Mouse (Mus musculus) heart, embryonic 11.5 days (tissue): ENCODE results near the gene D630003M21Rik. TPM values are rescaled to one million over a fixed set of nuclear protein-coding genes. Genes with fewer than 3 reads are reported as not detected.

Experiments used
- ATAC-seq: fragments of 200-750 bp; cut with Nextera tagmentation; replicated peaks from 2 replicates; pipeline ENCODE4 v1.8.0; 2017; ENCODE audit warnings: moderate library complexity; ENCODE audit not compliant: insufficient number of reproducible peaks, low FRiP score, low TSS enrichment
- H3K27ac ChIP-seq: fragments of 300-500 bp; sonication (generic); 2 replicates; pipeline ENCODE4 v1.5.1; 2014; ENCODE audit warnings: mild to moderate bottlenecking, low read depth, low read length
- H3K27me3 ChIP-seq: fragments of 300-500 bp; sonication (generic); 2 replicates; pipeline ENCODE4 v1.6.1; 2014; ENCODE audit warnings: mild to moderate bottlenecking, low read length, mixed read lengths; ENCODE audit not compliant: control insufficient read depth, insufficient read depth
- H3K36me3 ChIP-seq: fragments of 300-500 bp; sonication (generic); 2 replicates; pipeline ENCODE4 v1.6.1; 2014; ENCODE audit warnings: mild to moderate bottlenecking, low read length, moderate library complexity, mixed read lengths; ENCODE audit not compliant: control insufficient read depth, insufficient read depth
- H3K4me1 ChIP-seq: fragments of 300-500 bp; sonication (generic); 2 replicates; pipeline ENCODE4 v1.6.1; 2014; ENCODE audit warnings: low read length; ENCODE audit not compliant: control insufficient read depth, insufficient read depth
- H3K4me2 ChIP-seq: fragments of 300-500 bp; sonication (generic); 2 replicates; pipeline ENCODE4 v1.6.1; 2014; ENCODE audit warnings: mild to moderate bottlenecking, moderate library complexity
- H3K4me3 ChIP-seq: fragments of 300-500 bp; sonication (generic); 2 replicates; pipeline ENCODE4 v1.5.1; 2014; ENCODE audit warnings: low read depth, low read length
- H3K9ac ChIP-seq: fragments of 300-500 bp; sonication (generic); 2 replicates; pipeline ENCODE4 v1.6.1; 2014; ENCODE audit warnings: mild to moderate bottlenecking, low read depth, low read length, moderate library complexity
- H3K9me3 ChIP-seq: fragments of 300-500 bp; sonication (generic); replicated peaks from 2 replicates; pipeline ENCODE4 v1.6.1; 2016; ENCODE audit warnings: low read length; ENCODE audit not compliant: control insufficient read depth
- WGBS: fragments of 180-500 bp; shearing (Covaris S2); extraction: QIAGEN DNeasy Blood & Tissue Kit; methylation state at CpG from one replicate; pipeline ENCODE4 v1.1.7; 2014; ENCODE audit not compliant: insufficient replicate concordance; 5-methylcytosine and 5-hydroxymethylcytosine counted together
- polyA plus RNA-seq: library from polyadenylated mRNA; unstranded; fragments of >200 nt; fragmentation: Nextera tagmentation; extraction: Ambion mirVana; gene quantifications from 2 replicates; pipeline ENCODE4 v1.2.1, GENCODE M21; 2014

D630003M21Rik gene
- polyA plus RNA-seq, 1 experiment from 2014 or later = 0.57 TPM

DNA sequence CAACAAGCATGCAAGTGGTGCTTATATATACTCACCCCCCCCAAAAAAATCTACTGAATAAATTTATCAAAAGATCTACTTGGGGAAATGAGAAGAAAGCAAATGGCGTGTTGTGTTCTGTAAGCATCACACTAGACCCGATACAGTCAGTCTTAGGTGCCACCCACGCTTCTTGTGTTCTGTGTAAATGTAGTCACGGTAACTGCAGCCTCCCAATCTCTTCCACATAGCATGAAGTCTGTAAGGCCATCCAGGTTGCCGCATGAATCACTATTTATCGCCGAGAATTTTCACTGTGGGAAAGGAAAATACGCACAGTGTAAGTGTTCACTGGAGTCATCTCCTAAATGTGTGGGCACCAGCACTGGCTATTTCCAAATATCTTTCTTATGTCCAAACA lies 45.8 kb downstream of the D630003M21Rik start:
- WGBS = 88% methylated on average over 8 of the region's 8 CpGs
- no peak for ATAC-seq

DNA sequence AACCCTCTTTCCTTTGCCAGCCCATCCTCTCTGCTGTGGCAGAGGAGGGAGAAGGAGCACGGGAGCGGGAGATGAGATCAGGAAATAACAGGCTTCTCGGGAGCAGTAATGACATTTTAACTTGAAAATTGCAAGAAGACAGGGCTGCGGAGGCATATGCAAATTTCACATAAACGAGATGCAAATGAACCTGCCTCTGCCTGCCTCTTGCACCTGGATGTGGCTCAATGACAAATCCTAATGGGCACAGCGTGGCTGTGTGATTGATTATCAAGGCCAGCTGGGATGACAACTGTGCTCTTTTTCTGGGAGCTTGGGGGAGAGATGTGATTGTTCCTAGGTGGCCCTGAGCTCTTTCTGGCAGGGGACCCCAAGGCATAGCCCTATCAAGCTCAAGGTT lies 47.1 kb downstream of the D630003M21Rik start:
- ATAC-seq = no peak
- H3K4me2 ChIP-seq = no peak overlapping the region
- H3K9me3 ChIP-seq = no peaks in the 10 kb centered on the region
- no peaks in the 10 kb centered on the region for H3K27me3 ChIP-seq
- H3K4me3 ChIP-seq = no peak overlapping the region
- no peak overlapping the region for H3K9ac ChIP-seq
- H3K36me3 ChIP-seq = no peaks in the 10 kb centered on the region
- 55% methylated on average over 6 of the region's 6 CpGs for WGBS
- no peak overlapping the region for H3K27ac ChIP-seq
- peaks cover 16% of the 10 kb centered on the region for H3K4me1 ChIP-seq

More for the DNA sequence above, 45.8 kb downstream of the D630003M21Rik start:
- no peaks in the 10 kb centered on the region for H3K9me3 ChIP-seq
- H3K4me2 ChIP-seq = no peak overlapping the region
- peaks cover 11% of the 10 kb centered on the region for H3K4me1 ChIP-seq
- no peaks in the 10 kb centered on the region for H3K27me3 ChIP-seq
- no peak overlapping the region for H3K27ac ChIP-seq
- no peaks in the 10 kb centered on the region for H3K36me3 ChIP-seq
- H3K9ac ChIP-seq = no peak overlapping the region
- no peak overlapping the region for H3K4me3 ChIP-seq

DNA sequence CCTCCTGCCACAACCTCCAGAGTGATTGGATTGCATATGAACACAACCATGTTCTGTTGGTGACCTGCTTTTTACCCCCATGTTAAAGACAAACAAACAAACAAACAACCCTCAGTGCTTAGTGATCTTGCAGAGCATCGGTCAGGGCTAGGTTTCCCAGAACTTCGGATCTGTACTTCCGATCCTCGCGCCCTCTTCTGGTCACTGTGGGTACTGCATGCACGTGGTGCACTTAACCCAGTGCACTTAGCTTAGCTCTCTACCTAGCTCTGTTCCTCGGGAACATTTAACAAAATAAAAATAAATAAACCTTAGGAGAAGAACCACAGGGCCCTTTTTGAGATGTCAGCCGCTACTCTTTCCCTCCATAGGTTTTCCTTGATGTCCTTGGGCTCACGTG lies 48.2 kb downstream of the D630003M21Rik start:
- Histone ChIP-seq H3K4me2 (no peak overlapping the region), H3K9ac (no peak overlapping the region), H3K9me3 (no peaks in the 10 kb centered on the region), H3K36me3 (no peaks in the 10 kb centered on the region), H3K4me3 (no peak overlapping the region), H3K27ac (no peak overlapping the region), H3K27me3 (no peaks in the 10 kb centered on the region), H3K4me1 (peaks cover 19% of the 10 kb centered on the region)
- 39% methylated on average over 9 of the region's 9 CpGs for WGBS
- ATAC-seq = no peak

DNA sequence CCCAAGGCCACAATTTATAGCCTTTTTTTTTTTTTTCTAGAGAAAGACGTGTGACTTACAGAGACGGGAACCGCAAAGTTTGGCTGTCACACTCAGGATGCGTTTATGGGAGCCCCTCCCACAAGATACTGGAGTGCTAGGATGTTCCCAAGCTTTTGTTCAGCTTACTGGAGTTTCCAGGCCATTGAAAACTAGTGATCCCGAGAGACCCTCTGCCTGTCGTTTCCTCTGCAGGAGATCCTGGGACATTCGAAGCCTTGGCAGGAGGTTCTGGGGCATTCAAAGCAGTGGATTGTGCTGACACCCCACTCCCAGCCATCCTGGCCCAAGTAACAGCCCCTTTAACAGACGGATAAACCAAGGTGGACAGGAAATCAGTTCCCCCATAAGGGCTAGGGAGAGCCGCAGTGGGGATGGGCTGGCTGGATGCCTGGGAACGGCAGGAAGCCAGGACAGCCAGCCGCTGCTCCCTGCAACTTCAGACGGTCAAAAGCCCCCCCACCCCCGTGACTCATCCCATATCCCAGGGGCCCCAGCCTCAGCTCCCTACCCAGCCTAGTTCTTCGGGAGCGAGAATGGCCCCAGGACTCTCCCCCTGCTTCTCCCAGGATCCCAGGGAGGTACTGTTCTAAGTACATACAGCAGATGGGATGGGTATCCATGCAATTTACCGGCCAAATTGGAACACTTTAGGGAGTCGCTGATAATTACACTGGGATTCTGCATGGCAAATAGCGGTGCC lies 49.5 kb downstream of the D630003M21Rik start:
- Histone ChIP-seq H3K36me3 (no peaks in the 10 kb centered on the region), H3K27me3 (no peaks in the 10 kb centered on the region), H3K9me3 (no peaks in the 10 kb centered on the region), H3K4me3 (peak overlapping the region; percentile 36), H3K9ac (peak overlapping the region; percentile 58; the same call in 1 of the 2 replicates), H3K4me2 (peak overlapping the region; percentile 71), H3K27ac (peak overlapping the region; percentile 29; the same call in 1 of the 2 replicates), H3K4me1 (peaks cover 29% of the 10 kb centered on the region)
- 18% methylated on average over 18 of the region's 18 CpGs for WGBS
- no peak for ATAC-seq

GRCm38 (mm10) chr2:158178696-158179369 lies 50.2 kb downstream of the D630003M21Rik start:
- H3K4me1 ChIP-seq = peaks cover 31% of the 10 kb centered on the region
- H3K4me2 ChIP-seq = peak overlapping the region; percentile 71
- H3K9ac ChIP-seq = peak overlapping the region; percentile 58
- peak overlapping the region; percentile 36 for H3K4me3 ChIP-seq
- WGBS = 7% methylated on average over 18 of the region's 19 CpGs
- no peaks in the 10 kb centered on the region for H3K27me3 ChIP-seq
- no peaks in the 10 kb centered on the region for H3K9me3 ChIP-seq
- H3K36me3 ChIP-seq = no peaks in the 10 kb centered on the region
- H3K27ac ChIP-seq = peak overlapping the region; percentile 22; the same call in 1 of the 2 replicates
- ATAC-seq = peak; percentile 82

GRCm38 (mm10) chr2:158178139-158178538 lies 50.9 kb downstream of the D630003M21Rik start:
- WGBS = 76% methylated on average over 4 of the region's 4 CpGs
- Histone ChIP-seq H3K9ac (no peak overlapping the region), H3K9me3 (no peaks in the 10 kb centered on the region), H3K4me2 (no peak overlapping the region), H3K4me1 (peaks cover 31% of the 10 kb centered on the region), H3K27me3 (no peaks in the 10 kb centered on the region), H3K4me3 (no peak overlapping the region), H3K27ac (peak overlapping the region; percentile 15; the same call in 1 of the 2 replicates), H3K36me3 (no peaks in the 10 kb centered on the region)
- ATAC-seq = no peak

GRCm38 (mm10) chr2:158177574-158177973 lies 51.4 kb downstream of the D630003M21Rik start:
- 50% methylated on average over 3 of the region's 3 CpGs for WGBS
- Histone ChIP-seq H3K27me3 (no peaks in the 10 kb centered on the region), H3K9me3 (no peaks in the 10 kb centered on the region), H3K27ac (no peak overlapping the region; the same call in 1 of the 2 replicates), H3K4me2 (no peak overlapping the region), H3K9ac (no peak overlapping the region), H3K36me3 (no peaks in the 10 kb centered on the region), H3K4me3 (no peak overlapping the region), H3K4me1 (peaks cover 31% of the 10 kb centered on the region)
- no peak for ATAC-seq

DNA sequence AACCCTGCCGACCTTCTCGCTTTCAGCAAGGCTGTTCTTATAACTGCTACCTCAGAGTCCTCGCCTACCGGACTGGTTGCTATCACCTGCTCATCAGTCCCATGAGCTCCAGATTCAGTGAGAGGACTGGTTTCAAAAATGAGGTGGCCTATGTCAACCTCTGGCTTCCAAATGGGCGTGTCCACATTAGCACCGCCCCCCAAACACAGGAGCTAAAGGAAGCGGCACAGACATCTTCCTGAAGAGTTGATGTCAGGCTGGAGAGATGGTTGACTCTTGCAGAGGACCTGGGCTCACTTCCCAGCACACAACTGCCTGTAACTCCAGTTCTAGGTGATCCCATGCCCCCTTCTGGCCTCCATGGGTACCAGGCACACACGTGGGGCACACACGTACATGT lies 52.3 kb downstream of the D630003M21Rik start:
- H3K4me1 ChIP-seq = peaks cover 31% of the 10 kb centered on the region
- WGBS = 84% methylated on average over 9 of the region's 9 CpGs
- H3K9ac ChIP-seq = no peak overlapping the region
- no peaks in the 10 kb centered on the region for H3K27me3 ChIP-seq
- no peak for ATAC-seq
- no peak overlapping the region for H3K4me2 ChIP-seq
- no peaks in the 10 kb centered on the region for H3K9me3 ChIP-seq
- H3K4me3 ChIP-seq = no peak overlapping the region
- no peak overlapping the region for H3K27ac ChIP-seq
- no peaks in the 10 kb centered on the region for H3K36me3 ChIP-seq
